Mouse (Mus musculus) macrophage (primary cell): ENCODE results near the gene C1ql1. TPM values are rescaled to one million over a fixed set of nuclear protein-coding genes. Genes with fewer than 3 reads are reported as not detected.

ENCODE experiments used
- H3K27ac ChIP-seq: fragments of 350-480 bp; formaldehyde crosslinking; 2 replicates; pipeline ENCODE4 v1.9.0; 2021
- H3K36me3 ChIP-seq: fragments of 350-480 bp; formaldehyde crosslinking; 2 replicates; pipeline ENCODE4 v1.9.0; 2021; ENCODE audit errors: inconsistent target
- H3K4me3 ChIP-seq: fragments of 350-480 bp; formaldehyde crosslinking; 2 replicates; pipeline ENCODE4 v1.9.0; 2021; ENCODE audit errors: inconsistent target
- H3K79me2 ChIP-seq: fragments of 350-480 bp; formaldehyde crosslinking; 2 replicates; pipeline ENCODE4 v1.9.0; 2021; ENCODE audit errors: inconsistent target
- WGBS: methylation state at CpG from one replicate; pipeline ENCODE4 v1.1.7; 2026; ENCODE audit warnings: inconsistent platforms; ENCODE audit not compliant: missing documents; 5-methylcytosine and 5-hydroxymethylcytosine counted together
- polyA plus RNA-seq: library from polyadenylated mRNA; stranded (reverse); fragments of 250-400 nt; gene quantifications from 3 replicates; pipeline ENCODE4 v1.2.4, GENCODE M21; 2018; ENCODE audit warnings: inconsistent platforms

The C1ql1 gene
- polyA plus RNA-seq, 1 experiment from 2014 or later = not detected

DNA sequence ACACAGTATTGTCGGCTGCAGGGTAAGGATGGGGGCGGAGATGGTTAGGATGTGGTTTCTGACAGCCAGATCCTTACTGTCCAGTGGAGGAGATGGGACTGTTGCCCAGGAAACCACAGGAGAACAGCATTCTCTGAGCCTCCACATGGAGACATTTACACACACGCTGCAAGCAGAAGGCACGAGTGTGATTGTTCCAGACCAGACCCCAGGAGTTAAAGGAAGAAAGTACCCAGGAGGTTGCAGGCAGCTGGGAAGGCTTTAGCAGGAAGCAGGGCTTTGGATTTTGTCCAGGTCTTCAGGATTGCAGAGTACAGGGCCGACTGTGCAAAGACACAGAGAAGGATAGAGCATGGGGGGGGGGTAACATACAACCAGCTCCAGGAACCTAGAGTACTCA lies 25.1 kb upstream of the C1ql1 start:
- H3K27ac ChIP-seq = no peak overlapping the region
- H3K4me3 ChIP-seq = no peak overlapping the region
- 15% methylated on average over 5 of the region's 5 CpGs for WGBS

DNA sequence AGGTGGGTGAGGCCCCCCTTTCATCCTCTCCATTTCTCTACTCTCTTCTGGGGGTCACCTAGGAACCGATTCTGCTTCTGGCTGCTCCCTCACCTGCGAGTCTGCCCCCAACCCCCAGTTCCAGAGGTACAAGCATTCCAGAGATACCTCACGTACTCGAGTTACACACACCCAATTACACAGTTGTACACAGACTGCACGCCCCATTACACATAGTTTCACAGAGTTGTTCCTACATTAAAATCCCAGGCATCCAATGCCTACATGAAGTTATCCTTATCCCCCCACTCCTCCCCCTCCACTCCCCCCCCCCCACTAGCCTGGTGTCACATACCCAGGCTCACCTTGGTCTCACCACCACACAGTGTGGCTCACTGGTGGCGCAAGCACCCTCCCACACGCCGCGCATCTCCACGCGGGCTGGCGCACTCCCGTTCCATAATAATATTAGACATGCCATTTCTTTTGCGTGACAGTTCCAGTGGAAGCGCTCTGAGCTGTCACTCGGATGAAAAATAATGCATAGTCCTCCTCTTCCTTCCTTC lies 18.1 kb upstream of the C1ql1 start:
- WGBS = 81% methylated on average over 14 of the region's 16 CpGs
- no peaks in the 10 kb centered on the region for H3K79me2 ChIP-seq

More for the DNA sequence above, 25.1 kb upstream of the C1ql1 start:
- no peaks in the 10 kb centered on the region for H3K36me3 ChIP-seq
- H3K79me2 ChIP-seq = no peaks in the 10 kb centered on the region

DNA sequence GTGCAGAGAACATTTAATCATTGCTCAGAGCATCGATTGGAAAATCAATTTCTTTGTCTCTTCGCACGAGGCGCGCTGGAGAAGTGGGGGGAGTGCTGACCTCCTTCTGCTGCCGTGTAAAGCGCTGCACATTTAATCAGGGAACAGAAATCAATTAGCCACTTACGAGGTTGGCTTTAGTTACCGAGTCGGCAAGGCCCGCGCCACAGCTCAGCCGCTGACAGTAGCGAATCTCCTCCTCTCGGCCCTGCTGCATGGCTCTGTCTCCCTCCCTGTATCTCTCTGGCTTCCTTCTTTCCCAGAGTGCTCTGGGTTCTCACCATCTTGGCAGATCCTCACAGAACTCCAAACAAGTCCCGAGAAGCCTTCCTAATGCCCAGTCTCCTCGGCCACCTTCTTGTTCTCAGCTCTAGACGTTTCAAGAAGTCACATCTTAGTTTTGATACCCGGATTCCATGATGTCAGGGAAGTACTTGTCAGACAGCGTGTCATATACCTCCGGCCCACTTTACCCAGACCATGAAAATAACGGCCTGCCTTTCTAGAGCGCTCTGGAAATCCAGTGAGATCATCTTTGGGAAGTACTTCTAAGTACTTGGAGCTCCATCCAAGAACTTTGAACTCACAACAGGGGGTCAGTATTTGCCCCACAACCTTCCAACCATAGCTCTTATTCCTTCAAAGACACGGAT lies 17.5 kb upstream of the C1ql1 start:
- WGBS = 37% methylated on average over 24 of the region's 24 CpGs
- H3K4me3 ChIP-seq = no peak overlapping the region

More for the DNA sequence above, 18.1 kb upstream of the C1ql1 start:
- Histone ChIP-seq H3K27ac (no peak overlapping the region), H3K4me3 (no peak overlapping the region), H3K36me3 (no peaks in the 10 kb centered on the region)

DNA sequence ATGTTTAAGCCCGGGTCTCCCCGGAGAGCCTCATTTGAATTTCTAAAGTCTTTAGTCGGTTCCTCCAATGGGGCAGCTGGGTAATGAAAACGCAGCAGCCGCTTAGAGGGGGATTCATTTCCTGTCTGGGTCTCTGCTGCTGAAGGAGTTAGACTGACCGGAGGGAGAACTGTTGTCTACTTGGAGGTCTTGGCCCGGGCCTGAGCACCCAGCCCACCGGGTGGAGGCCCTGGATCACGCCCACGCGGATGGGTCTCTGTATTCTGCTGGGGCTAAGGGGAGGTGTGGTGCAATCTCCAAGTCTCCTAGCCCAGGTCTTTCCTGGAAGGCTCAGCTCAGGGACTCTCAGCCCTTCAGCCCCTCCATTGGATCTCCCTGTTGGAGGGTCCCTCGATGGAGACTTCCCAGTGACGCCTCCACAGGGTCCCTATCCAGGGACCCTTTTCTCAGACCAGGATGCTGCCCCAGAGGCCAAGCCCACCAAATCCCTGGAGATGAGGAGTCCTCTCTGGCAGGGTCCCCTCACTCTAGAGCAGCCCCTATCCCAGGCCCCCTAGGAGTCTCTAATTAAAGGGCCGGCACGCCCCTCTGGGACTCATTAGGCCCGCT lies 16.9 kb upstream of the C1ql1 start:
- no peaks in the 10 kb centered on the region for H3K79me2 ChIP-seq
- H3K4me3 ChIP-seq = no peak overlapping the region
- 23% methylated on average over 16 of the region's 16 CpGs for WGBS
- H3K27ac ChIP-seq = no peak overlapping the region
- no peaks in the 10 kb centered on the region for H3K36me3 ChIP-seq

More for the DNA sequence above, 17.5 kb upstream of the C1ql1 start:
- H3K27ac ChIP-seq = no peak overlapping the region
- H3K79me2 ChIP-seq = no peaks in the 10 kb centered on the region
- no peaks in the 10 kb centered on the region for H3K36me3 ChIP-seq

DNA sequence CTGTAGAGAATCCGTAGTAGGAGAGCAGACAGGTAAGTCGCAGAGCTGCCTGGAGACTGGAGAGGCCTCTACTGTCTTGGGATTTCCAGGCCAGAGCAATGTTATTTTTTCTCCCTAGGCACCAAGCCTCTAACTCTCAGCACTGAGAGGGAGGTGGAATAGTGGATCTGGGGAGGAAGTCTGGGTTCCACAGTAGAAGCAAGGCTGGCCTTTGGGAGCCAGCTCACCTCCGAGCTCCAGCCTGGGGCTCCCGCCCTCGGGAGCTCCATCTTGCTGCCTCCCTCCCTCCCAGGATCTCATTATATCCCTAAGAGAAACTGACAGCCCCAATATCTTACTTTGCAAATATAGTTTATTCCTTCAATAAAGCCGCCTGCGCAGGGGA lies 16.4 kb upstream of the C1ql1 start:
- Histone ChIP-seq H3K27ac (no peak overlapping the region), H3K36me3 (no peaks in the 10 kb centered on the region), H3K4me3 (no peak overlapping the region), H3K79me2 (no peaks in the 10 kb centered on the region)
- 59% methylated on average over 7 of the region's 7 CpGs for WGBS

DNA sequence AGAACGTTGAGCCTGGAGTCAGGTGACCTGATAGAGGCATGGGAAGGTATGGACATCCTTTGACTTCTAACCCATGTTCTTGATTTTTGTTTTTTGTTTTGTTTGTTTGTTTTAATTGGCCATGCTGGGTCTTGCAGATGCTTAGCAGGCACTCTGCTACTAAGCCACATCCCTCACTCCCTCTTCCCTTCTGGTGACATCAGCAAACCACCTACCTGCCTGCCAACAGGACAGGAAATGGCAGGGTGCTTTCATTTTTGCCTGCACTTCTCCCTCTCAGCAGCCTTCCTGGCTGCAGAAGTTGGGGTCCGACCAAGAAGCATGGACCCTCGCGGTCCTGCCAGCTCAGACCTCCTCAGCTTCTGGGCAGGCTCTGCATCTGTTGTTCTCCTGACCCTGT lies 14.6 kb upstream of the C1ql1 start:
- Histone ChIP-seq H3K4me3 (no peak overlapping the region), H3K79me2 (no peaks in the 10 kb centered on the region), H3K27ac (no peak overlapping the region), H3K36me3 (no peaks in the 10 kb centered on the region)
- 69% methylated on average over 4 of the region's 4 CpGs for WGBS

DNA sequence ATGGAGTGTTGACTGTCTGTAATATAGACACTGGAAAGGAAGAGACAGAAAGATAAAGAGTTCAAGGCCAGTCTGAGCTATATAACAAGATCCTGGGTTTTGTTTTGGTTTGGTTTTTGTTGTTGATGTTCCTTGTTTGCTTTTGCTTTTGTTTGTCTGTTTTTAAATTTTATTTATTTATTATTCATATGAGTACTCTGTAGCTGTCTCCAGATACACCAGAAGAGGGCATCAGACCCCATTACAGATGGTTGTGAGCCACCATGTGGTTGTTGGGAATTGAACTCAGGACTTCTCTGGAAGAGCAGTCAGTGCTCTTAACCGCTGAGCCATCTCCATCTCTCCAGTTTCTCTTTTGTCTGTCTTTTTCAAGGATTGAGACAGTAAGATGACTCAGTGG lies 12.4 kb upstream of the C1ql1 start:
- Histone ChIP-seq H3K27ac (no peak overlapping the region), H3K36me3 (no peaks in the 10 kb centered on the region), H3K4me3 (no peak overlapping the region), H3K79me2 (no peaks in the 10 kb centered on the region)
- 88% methylated on average over 1 of the region's 1 CpGs for WGBS

DNA sequence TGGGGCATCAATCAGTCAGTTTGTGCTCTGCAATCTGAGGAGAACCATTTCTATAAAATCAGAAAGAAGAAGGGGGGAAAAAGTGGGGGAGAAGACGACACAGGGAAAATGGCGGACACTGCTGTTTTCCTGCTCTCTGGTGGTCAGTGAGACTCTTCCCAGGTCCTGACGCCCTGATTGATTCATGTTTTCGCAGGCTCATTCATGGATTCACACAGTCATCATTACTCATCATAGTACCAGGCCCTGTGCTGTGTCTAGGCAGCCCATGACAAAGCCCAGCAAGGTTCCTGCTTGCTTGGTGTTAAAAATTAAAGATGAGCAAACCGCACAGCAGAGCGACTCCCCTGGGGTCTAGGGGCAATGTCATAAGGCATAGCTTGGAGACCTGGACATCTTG lies 11.9 kb upstream of the C1ql1 start:
- WGBS = 87% methylated on average over 6 of the region's 6 CpGs
- no peaks in the 10 kb centered on the region for H3K79me2 ChIP-seq
- H3K27ac ChIP-seq = no peak overlapping the region
- no peaks in the 10 kb centered on the region for H3K36me3 ChIP-seq
- no peak overlapping the region for H3K4me3 ChIP-seq

DNA sequence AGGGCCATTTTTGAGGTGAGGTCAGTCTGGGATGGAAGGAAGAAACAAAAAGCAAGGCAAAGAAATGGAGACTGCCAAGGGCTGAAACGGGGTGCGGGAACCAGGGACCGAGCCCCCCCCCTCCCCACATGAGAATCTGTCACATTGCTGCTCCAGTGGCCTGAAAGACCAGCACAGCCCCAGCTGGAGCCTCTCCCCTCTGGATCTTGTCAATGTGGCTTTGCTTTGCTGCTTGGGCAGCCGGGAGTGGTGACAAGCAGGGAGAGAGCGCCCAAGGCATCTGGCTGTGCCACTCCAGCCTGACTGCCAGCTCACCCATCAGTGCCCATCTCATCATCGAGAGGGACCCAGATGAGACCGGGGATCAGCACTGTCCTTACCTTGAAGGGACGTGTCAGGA lies 11.2 kb upstream of the C1ql1 start:
- Histone ChIP-seq H3K79me2 (no peaks in the 10 kb centered on the region), H3K27ac (no peak overlapping the region), H3K36me3 (no peaks in the 10 kb centered on the region), H3K4me3 (no peak overlapping the region)
- 96% methylated on average over 8 of the region's 8 CpGs for WGBS

DNA sequence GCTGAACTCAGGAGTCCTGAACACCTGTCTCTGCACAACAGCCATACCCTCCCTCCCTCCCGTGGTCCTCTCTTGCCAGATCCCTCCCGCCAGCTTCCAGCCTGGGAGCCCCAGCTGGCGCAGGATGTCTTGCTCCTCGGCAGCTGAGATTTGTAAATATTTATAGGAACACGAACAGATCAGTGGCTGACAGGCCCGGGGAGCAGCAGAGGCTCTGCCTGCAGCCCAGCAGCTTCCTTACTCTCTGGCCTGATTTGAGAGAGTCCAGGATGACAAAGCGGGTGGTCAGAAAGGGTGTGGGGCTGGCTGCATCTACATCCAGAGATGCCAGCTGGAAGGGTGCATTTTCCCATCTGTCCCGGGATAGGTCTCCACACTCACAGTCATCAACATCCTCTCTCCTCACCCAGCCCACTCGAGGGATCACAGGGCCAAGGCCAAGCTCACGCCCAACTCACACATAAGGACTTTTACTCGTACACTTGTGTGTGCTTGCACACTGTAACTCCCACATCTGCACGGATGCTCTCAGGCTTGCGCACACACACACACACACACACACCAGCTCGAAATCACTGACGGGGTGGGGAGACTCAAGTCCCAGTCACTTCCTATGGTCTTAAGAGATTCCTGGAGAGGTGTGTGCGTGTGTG lies 10.6 kb upstream of the C1ql1 start:
- no peaks in the 10 kb centered on the region for H3K79me2 ChIP-seq
- WGBS = 70% methylated on average over 16 of the region's 16 CpGs
- H3K36me3 ChIP-seq = no peaks in the 10 kb centered on the region
- no peak overlapping the region for H3K4me3 ChIP-seq
- H3K27ac ChIP-seq = no peak overlapping the region

DNA sequence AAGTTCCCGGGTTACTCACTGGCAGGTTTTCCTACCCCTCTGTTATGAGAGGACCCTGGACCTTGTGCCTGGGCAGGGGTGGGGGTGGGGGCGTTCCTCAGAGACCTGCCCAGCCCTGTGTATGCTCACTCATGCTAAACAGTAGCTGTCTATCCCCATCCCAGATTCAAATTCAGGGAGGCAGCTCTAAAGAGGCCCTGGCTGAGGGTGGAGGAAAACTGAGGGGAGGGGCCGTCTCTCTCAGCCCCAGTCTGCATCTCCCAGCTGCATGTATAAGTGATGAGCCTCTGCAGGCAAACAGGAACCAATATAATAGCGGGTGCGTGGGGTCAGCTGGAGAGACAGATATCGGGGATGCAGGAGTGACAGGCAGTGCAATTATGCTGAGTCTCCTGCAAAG lies 6.4 kb upstream of the C1ql1 start:
- WGBS = 71% methylated on average over 3 of the region's 6 CpGs
- H3K79me2 ChIP-seq = no peaks in the 10 kb centered on the region
- H3K27ac ChIP-seq = no peak overlapping the region
- H3K36me3 ChIP-seq = no peaks in the 10 kb centered on the region
- no peak overlapping the region for H3K4me3 ChIP-seq

DNA sequence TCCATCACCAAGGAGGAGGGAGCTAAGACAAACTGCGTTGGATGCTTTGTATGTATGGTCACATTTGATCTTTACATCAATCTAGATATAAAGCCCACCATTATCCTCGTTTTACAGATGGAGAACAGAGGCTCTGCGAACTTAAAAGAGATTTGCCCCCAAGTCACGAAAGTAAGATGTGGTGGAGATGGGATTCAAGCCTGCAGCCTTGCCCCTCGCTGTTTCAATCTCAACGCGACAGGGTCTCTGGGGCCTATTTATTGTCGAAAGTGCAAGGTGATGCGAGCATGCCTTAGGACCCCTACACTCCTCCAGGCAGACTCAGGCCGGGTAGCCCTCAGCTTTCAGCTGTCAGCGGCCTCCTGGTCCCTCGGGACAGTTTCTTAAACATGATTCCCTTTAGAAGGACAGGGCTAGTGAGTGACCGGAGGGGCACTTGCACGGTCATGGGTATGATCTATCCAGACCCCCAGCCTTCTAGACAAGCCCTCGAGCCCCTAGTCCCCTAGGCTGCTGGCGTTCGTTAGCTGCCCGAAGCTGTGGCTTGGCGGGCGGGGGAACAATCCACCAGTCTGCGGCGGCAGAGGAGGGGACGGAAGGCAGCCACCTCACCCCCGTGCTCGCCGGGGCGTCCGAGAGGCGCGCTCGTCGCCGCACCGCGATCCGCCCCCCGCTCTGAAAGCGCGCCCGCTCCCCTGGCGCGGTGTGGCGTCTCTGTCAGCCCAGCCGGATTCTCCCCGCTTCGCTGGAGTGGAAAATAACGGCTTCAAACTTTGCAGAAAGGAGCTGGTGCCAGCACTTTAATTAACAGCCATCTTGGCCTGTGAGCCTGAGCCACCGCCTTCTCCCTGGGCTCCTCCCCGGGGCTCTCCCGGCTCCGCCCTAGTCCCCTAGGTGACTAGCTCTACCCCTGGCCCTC lies 1.8 kb upstream of the C1ql1 start:
- Histone ChIP-seq H3K79me2 (no peaks in the 10 kb centered on the region), H3K27ac (no peak overlapping the region), H3K4me3 (no peak overlapping the region), H3K36me3 (no peaks in the 10 kb centered on the region)
- 4% methylated on average over 51 of the region's 51 CpGs for WGBS

DNA sequence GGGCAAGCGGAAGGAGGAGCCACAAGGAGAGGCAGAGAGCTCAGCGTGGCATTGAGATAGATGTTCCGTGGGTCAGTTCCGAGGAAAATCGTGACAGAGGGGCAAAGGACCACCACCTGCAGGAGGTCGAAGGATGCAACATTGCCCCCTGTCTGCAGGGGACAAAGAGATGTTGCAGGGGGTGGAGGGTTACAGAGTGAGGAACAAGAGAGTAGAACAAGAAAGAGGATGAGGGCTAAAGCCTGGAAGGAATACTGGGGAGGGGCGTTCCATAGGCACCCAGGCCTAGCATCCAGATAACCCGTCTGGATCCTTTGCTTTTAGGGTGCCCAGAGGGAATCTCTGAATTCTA lies 480 bp upstream of the C1ql1 start:
- Histone ChIP-seq H3K79me2 (no peaks in the 10 kb centered on the region), H3K4me3 (no peak overlapping the region), H3K27ac (no peak overlapping the region), H3K36me3 (no peaks in the 10 kb centered on the region)
- WGBS = 8% methylated on average over 8 of the region's 8 CpGs
